Mouse (Mus musculus) erythroblast, embryonic 14.5 days (primary cell): Measurements from ENCODE around the gene Mettl14.

Experiments
- GATA1 ChIP-seq: IDR thresholded peaks from 2 replicates; pipeline ENCODE4 v1.6.1; 2012; ENCODE audit warnings: low read length, inconsistent platforms, mixed read lengths
- TAL1 ChIP-seq: IDR thresholded peaks from 3 replicates; pipeline ENCODE4 v1.6.1; 2012; ENCODE audit warnings: low read length, inconsistent platforms, mixed read lengths

GRCm38 (mm10) chr3:123413173-123413572, 27.3 kb upstream of the Mettl14 start:
- no peak for TF ChIP-seq TAL1
- TF ChIP-seq GATA1: no peak
